Mouse (Mus musculus): ENCODE measurements around the gene Pde4d. TPM values are rescaled to one million over a fixed set of nuclear protein-coding genes. Genes with fewer than 3 reads are reported as not detected.

Gene Pde4d
- polyA plus RNA-seq, 1 experiment from 2014 or later: 27.9 TPM

- H3K36me3 ChIP-seq (ENCODE audit: control insufficient read depth, insufficient read depth): no peaks in the 10 kb centered on the region
- H3K27me3 ChIP-seq (ENCODE audit: control insufficient read depth, insufficient read depth, low read length): no peaks in the 10 kb centered on the region
- H3K4me1 ChIP-seq (ENCODE audit: control insufficient read depth, insufficient read depth, low read length): 0 out of 2 replicates have a peak, but pooled peaks cover 5% of the 10 kb centered on the region
- no peak for ATAC-seq (replicated peaks; ENCODE audit: extremely low read depth, insufficient read depth, low FRiP score)
- H3K9ac ChIP-seq (ENCODE audit: low read length): no peak overlapping the region
- no peak overlapping the region for H3K4me3 ChIP-seq (ENCODE audit: low read length)
- H3K4me2 ChIP-seq (ENCODE audit: low read depth, low read length): no peak overlapping the region
- H3K9me3 ChIP-seq (replicated peaks; ENCODE audit: control insufficient read depth, low read length): no peaks in the 10 kb centered on the region
- H3K27ac ChIP-seq (ENCODE audit: low read length): no peak overlapping the region
- 65% methylated on average over 6 of the region's 6 CpGs for WGBS
These were observed 149.6 kb downstream of the Pde4d start for GRCm38 (mm10) chr13:108599186-108599900.

- H3K27me3 ChIP-seq (ENCODE audit: control insufficient read depth, insufficient read depth, low read length): no peaks in the 10 kb centered on the region
- no peak overlapping the region for H3K27ac ChIP-seq (ENCODE audit: low read length)
- no peaks in the 10 kb centered on the region for H3K9me3 ChIP-seq (replicated peaks; ENCODE audit: control insufficient read depth, low read length)
- 91% methylated on average over 2 of the region's 2 CpGs for WGBS
- H3K4me3 ChIP-seq (ENCODE audit: low read length): no peak overlapping the region
- 0 out of 2 replicates have a peak, but pooled peaks cover 5% of the 10 kb centered on the region for H3K4me1 ChIP-seq (ENCODE audit: control insufficient read depth, insufficient read depth, low read length)
- no peak overlapping the region for H3K4me2 ChIP-seq (ENCODE audit: low read depth, low read length)
- no peak for ATAC-seq (replicated peaks; ENCODE audit: extremely low read depth, insufficient read depth, low FRiP score)
- H3K36me3 ChIP-seq (ENCODE audit: control insufficient read depth, insufficient read depth): no peaks in the 10 kb centered on the region
- H3K9ac ChIP-seq (ENCODE audit: low read length): no peak overlapping the region
These were observed 151.3 kb downstream of the Pde4d start for GRCm38 (mm10) chr13:108601021-108601420.

GRCm38 (mm10) chr13:108603502-108603901 is 153.8 kb downstream of the Pde4d start:
- Histone ChIP-seq H3K4me2 (ENCODE audit: low read depth, low read length) (no peak overlapping the region), H3K36me3 (ENCODE audit: control insufficient read depth, insufficient read depth) (no peaks in the 10 kb centered on the region), H3K27ac (ENCODE audit: low read length) (no peak overlapping the region), H3K27me3 (ENCODE audit: control insufficient read depth, insufficient read depth, low read length) (no peaks in the 10 kb centered on the region), H3K4me3 (ENCODE audit: low read length) (no peak overlapping the region), H3K9ac (ENCODE audit: low read length) (no peak overlapping the region), H3K9me3 (replicated peaks; ENCODE audit: control insufficient read depth, low read length) (no peaks in the 10 kb centered on the region), H3K4me1 (ENCODE audit: control insufficient read depth, insufficient read depth, low read length) (0 out of 2 replicates have a peak, but pooled peaks cover 3% of the 10 kb centered on the region)
- ATAC-seq (replicated peaks; ENCODE audit: extremely low read depth, insufficient read depth, low FRiP score): no peak
- WGBS: 54% methylated on average over 1 of the region's 1 CpGs

GRCm38 (mm10) chr13:108604213-108604612 is 154.5 kb downstream of the Pde4d start:
- H3K4me2 ChIP-seq (ENCODE audit: low read depth, low read length): no peak overlapping the region
- no peaks in the 10 kb centered on the region for H3K27me3 ChIP-seq (ENCODE audit: control insufficient read depth, insufficient read depth, low read length)

GRCm38 (mm10) chr13:108618207-108618606 is 168.5 kb downstream of the Pde4d start:
- ATAC-seq (replicated peaks; ENCODE audit: extremely low read depth, insufficient read depth, low FRiP score): no peak
- WGBS: 72% methylated on average over 1 of the region's 1 CpGs

More at GRCm38 (mm10) chr13:108604213-108604612, 154.5 kb downstream of the Pde4d start:
- no peak overlapping the region for H3K27ac ChIP-seq (ENCODE audit: low read length)
- H3K9me3 ChIP-seq (replicated peaks; ENCODE audit: control insufficient read depth, low read length): no peaks in the 10 kb centered on the region
- no peak overlapping the region for H3K4me3 ChIP-seq (ENCODE audit: low read length)
- 0 out of 2 replicates have a peak, but pooled peaks cover under 1% of the 10 kb centered on the region for H3K4me1 ChIP-seq (ENCODE audit: control insufficient read depth, insufficient read depth, low read length)
- no peaks in the 10 kb centered on the region for H3K36me3 ChIP-seq (ENCODE audit: control insufficient read depth, insufficient read depth)
- H3K9ac ChIP-seq (ENCODE audit: low read length): no peak overlapping the region
- no peak for ATAC-seq (replicated peaks; ENCODE audit: extremely low read depth, insufficient read depth, low FRiP score)

GRCm38 (mm10) chr13:108622681-108623080 is 172.9 kb downstream of the Pde4d start:
- no peak overlapping the region for H3K9ac ChIP-seq (ENCODE audit: low read length)
- H3K4me3 ChIP-seq (ENCODE audit: low read length): no peak overlapping the region
- H3K9me3 ChIP-seq (replicated peaks; ENCODE audit: control insufficient read depth, low read length): no peaks in the 10 kb centered on the region
- no peak for ATAC-seq (replicated peaks; ENCODE audit: extremely low read depth, insufficient read depth, low FRiP score)
- no peaks in the 10 kb centered on the region for H3K27me3 ChIP-seq (ENCODE audit: control insufficient read depth, insufficient read depth, low read length)
- no peak overlapping the region for H3K4me2 ChIP-seq (ENCODE audit: low read depth, low read length)
- H3K4me1 ChIP-seq (ENCODE audit: control insufficient read depth, insufficient read depth, low read length): no peaks in the 10 kb centered on the region
- no peaks in the 10 kb centered on the region for H3K36me3 ChIP-seq (ENCODE audit: control insufficient read depth, insufficient read depth)
- WGBS: 57% methylated on average over 4 of the region's 4 CpGs
- H3K27ac ChIP-seq (ENCODE audit: low read length): no peak overlapping the region

More at GRCm38 (mm10) chr13:108618207-108618606, 168.5 kb downstream of the Pde4d start:
- H3K36me3 ChIP-seq (ENCODE audit: control insufficient read depth, insufficient read depth): no peaks in the 10 kb centered on the region
- H3K4me3 ChIP-seq (ENCODE audit: low read length): no peak overlapping the region
- no peaks in the 10 kb centered on the region for H3K4me1 ChIP-seq (ENCODE audit: control insufficient read depth, insufficient read depth, low read length)
- no peak overlapping the region for H3K27ac ChIP-seq (ENCODE audit: low read length)
- no peaks in the 10 kb centered on the region; the same call in 1 of the 2 replicates for H3K9me3 ChIP-seq (replicated peaks; ENCODE audit: control insufficient read depth, low read length)
- no peak overlapping the region for H3K4me2 ChIP-seq (ENCODE audit: low read depth, low read length)
- H3K9ac ChIP-seq (ENCODE audit: low read length): no peak overlapping the region
- no peaks in the 10 kb centered on the region for H3K27me3 ChIP-seq (ENCODE audit: control insufficient read depth, insufficient read depth, low read length)

GRCm38 (mm10) chr13:108623929-108624328 is 174.2 kb downstream of the Pde4d start:
- no peaks in the 10 kb centered on the region for H3K4me1 ChIP-seq (ENCODE audit: control insufficient read depth, insufficient read depth, low read length)
- H3K4me3 ChIP-seq (ENCODE audit: low read length): no peak overlapping the region
- no peak overlapping the region for H3K9ac ChIP-seq (ENCODE audit: low read length)
- H3K9me3 ChIP-seq (replicated peaks; ENCODE audit: control insufficient read depth, low read length): no peaks in the 10 kb centered on the region
- no peak overlapping the region for H3K27ac ChIP-seq (ENCODE audit: low read length)
- H3K36me3 ChIP-seq (ENCODE audit: control insufficient read depth, insufficient read depth): no peaks in the 10 kb centered on the region
- no peaks in the 10 kb centered on the region for H3K27me3 ChIP-seq (ENCODE audit: control insufficient read depth, insufficient read depth, low read length)
- no peak for ATAC-seq (replicated peaks; ENCODE audit: extremely low read depth, insufficient read depth, low FRiP score)
- H3K4me2 ChIP-seq (ENCODE audit: low read depth, low read length): no peak overlapping the region
- WGBS: 79% methylated on average over 3 of the region's 3 CpGs

- H3K4me2 ChIP-seq (ENCODE audit: low read depth, low read length): no peak overlapping the region
- no peak overlapping the region for H3K9ac ChIP-seq (ENCODE audit: low read length)
- no peak for ATAC-seq (replicated peaks; ENCODE audit: extremely low read depth, insufficient read depth, low FRiP score)
- 58% methylated on average over 3 of the region's 3 CpGs for WGBS
- H3K4me1 ChIP-seq (ENCODE audit: control insufficient read depth, insufficient read depth, low read length): no peaks in the 10 kb centered on the region
- H3K9me3 ChIP-seq (replicated peaks; ENCODE audit: control insufficient read depth, low read length): no peaks in the 10 kb centered on the region
- H3K27ac ChIP-seq (ENCODE audit: low read length): no peak overlapping the region
- no peak overlapping the region for H3K4me3 ChIP-seq (ENCODE audit: low read length)
- H3K36me3 ChIP-seq (ENCODE audit: control insufficient read depth, insufficient read depth): no peaks in the 10 kb centered on the region
- H3K27me3 ChIP-seq (ENCODE audit: control insufficient read depth, insufficient read depth, low read length): no peaks in the 10 kb centered on the region
These were observed 176.4 kb downstream of the Pde4d start for GRCm38 (mm10) chr13:108626166-108626565.

- no peak for ATAC-seq (replicated peaks; ENCODE audit: extremely low read depth, insufficient read depth, low FRiP score)
- H3K4me2 ChIP-seq (ENCODE audit: low read depth, low read length): no peak overlapping the region
- H3K4me3 ChIP-seq (ENCODE audit: low read length): no peak overlapping the region
- H3K36me3 ChIP-seq (ENCODE audit: control insufficient read depth, insufficient read depth): no peaks in the 10 kb centered on the region
- 71% methylated on average over 2 of the region's 2 CpGs for WGBS
- H3K27me3 ChIP-seq (ENCODE audit: control insufficient read depth, insufficient read depth, low read length): no peaks in the 10 kb centered on the region
- no peak overlapping the region for H3K9ac ChIP-seq (ENCODE audit: low read length)
- H3K9me3 ChIP-seq (replicated peaks; ENCODE audit: control insufficient read depth, low read length): no peaks in the 10 kb centered on the region
- no peak overlapping the region for H3K27ac ChIP-seq (ENCODE audit: low read length)
- no peaks in the 10 kb centered on the region for H3K4me1 ChIP-seq (ENCODE audit: control insufficient read depth, insufficient read depth, low read length)
These were observed 178.8 kb downstream of the Pde4d start for GRCm38 (mm10) chr13:108628501-108628900.
